Mouse (Mus musculus) liver, embryonic 13.5 days (tissue): ENCODE data around the gene Hes5. TPM values are rescaled to one million over a fixed set of nuclear protein-coding genes. Genes with fewer than 3 reads are reported as not detected.
A peak's percentile ranks its signal among the peaks of the same experiment; 100 is the strongest.

Experiments
- ATAC-seq: fragments of 200-750 bp; cut with Nextera tagmentation; 2 replicates; pipeline ENCODE4 v1.8.0; 2017; ENCODE audit warnings: low read depth, mild to moderate bottlenecking, moderate number of reproducible peaks, moderate library complexity
- DNase-seq: peaks from one replicate; pipeline ENCODE4 v3.0.0; 2022
- H3K27ac ChIP-seq: fragments of 300-500 bp; sonication (generic); 2 replicates; pipeline ENCODE4 v1.5.1; 2015; ENCODE audit warnings: moderate library complexity, mild to moderate bottlenecking, inconsistent platforms
- H3K27me3 ChIP-seq: fragments of 300-500 bp; sonication (generic); 2 replicates; pipeline ENCODE4 v1.6.1; 2015; ENCODE audit warnings: mild to moderate bottlenecking, inconsistent platforms
- H3K36me3 ChIP-seq: fragments of 300-500 bp; sonication (generic); 2 replicates; pipeline ENCODE4 v1.6.1; 2015; ENCODE audit warnings: mild to moderate bottlenecking, inconsistent platforms
- H3K4me1 ChIP-seq: fragments of 300-500 bp; sonication (generic); replicated peaks from 2 replicates; pipeline ENCODE4 v1.6.1; 2015; ENCODE audit warnings: inconsistent platforms
- H3K4me2 ChIP-seq: fragments of 300-500 bp; sonication (generic); 2 replicates; pipeline ENCODE4 v1.6.1; 2015; ENCODE audit warnings: inconsistent platforms, mild to moderate bottlenecking, moderate library complexity
- H3K4me3 ChIP-seq: fragments of 300-500 bp; sonication (generic); replicated peaks from 2 replicates; pipeline ENCODE4 v1.5.1; 2015; ENCODE audit warnings: mild to moderate bottlenecking, inconsistent platforms
- H3K9ac ChIP-seq: fragments of 300-500 bp; sonication (generic); 2 replicates; pipeline ENCODE4 v1.6.1; 2015; ENCODE audit warnings: mild to moderate bottlenecking, inconsistent platforms
- H3K9me3 ChIP-seq: fragments of 300-500 bp; sonication (generic); replicated peaks from 2 replicates; pipeline ENCODE4 v1.6.1; 2016; ENCODE audit warnings: inconsistent platforms
- WGBS: fragments of 180-500 bp; shearing (Covaris S2); methylation state at CpG from one replicate; pipeline ENCODE4 v1.1.7; 2015; ENCODE audit not compliant: insufficient replicate concordance; 5-methylcytosine and 5-hydroxymethylcytosine counted together
- polyA plus RNA-seq: library from polyadenylated mRNA; unstranded; fragments of >200 nt; fragmentation: Nextera tagmentation; extraction: Ambion mirVana; gene quantifications from 2 replicates; pipeline ENCODE4 v1.2.1, GENCODE M21; 2015

Gene Hes5
- polyA plus RNA-seq, 1 experiment from 2014 or later: 0.23 TPM

DNA sequence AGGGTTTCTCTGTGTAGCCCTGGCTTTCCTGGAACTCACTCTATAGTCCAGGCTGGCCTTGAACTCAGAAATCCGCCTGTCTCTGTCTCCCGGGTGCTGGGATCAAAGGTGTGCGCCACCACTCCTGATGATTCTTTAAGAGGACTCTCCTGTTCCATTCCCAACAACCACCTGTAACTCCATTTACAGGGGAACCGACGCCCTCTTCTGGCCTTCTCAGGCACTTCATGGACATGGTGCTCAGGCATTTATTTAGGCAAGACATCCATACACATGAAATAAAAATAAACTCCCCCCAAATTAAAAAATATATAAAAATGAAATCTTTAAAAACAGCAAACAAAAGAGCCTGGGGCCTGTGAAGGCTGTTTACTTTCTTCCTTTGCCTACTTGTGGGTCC is 6.5 kb downstream of the Hes5 start:
- H3K4me1 ChIP-seq: peaks cover 48% of the 10 kb centered on the region
- whole genome bisulfite sequencing: 62% methylated on average over 5 of the region's 5 CpGs
- H3K36me3 ChIP-seq: peaks cover 64% of the 10 kb centered on the region
- ATAC-seq (no peak), DNase-seq (no peak)
- H3K27me3 ChIP-seq: peaks cover 16% of the 10 kb centered on the region
- H3K27ac ChIP-seq: no peak overlapping the region; the same call in 1 of the 2 replicates
- 0 out of 2 replicates have a peak overlapping the region, but pooled peaks have one; percentile 5 for H3K9ac ChIP-seq
- no peaks in the 10 kb centered on the region for H3K9me3 ChIP-seq
- H3K4me2 ChIP-seq: no peak overlapping the region
- no peak overlapping the region for H3K4me3 ChIP-seq

DNA sequence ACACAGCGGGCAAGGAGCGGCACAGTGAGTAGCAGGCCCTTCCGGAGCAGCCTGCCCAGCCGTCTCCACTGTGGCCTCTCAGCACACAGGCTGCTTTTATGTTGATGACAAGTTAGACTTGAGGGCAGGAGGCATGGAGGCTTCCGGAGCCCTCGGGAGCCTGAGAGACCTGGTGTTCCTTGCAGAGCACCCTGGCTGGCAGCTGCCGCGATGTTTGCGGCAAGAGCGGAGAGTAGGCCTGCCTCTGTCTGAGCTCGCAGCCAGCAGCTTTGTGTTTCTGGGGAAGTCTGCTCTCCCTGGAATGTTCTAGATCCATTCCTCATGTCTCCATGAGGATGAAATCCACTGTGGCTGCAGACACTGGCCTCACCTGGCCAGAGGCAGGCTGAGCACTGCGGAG is 11.8 kb downstream of the Hes5 start:
- H3K4me2 ChIP-seq: no peak overlapping the region
- peaks cover 9% of the 10 kb centered on the region for H3K4me1 ChIP-seq
- H3K4me3 ChIP-seq: no peak overlapping the region
- no peak overlapping the region for H3K27ac ChIP-seq
- H3K9me3 ChIP-seq: no peaks in the 10 kb centered on the region
- H3K27me3 ChIP-seq: no peaks in the 10 kb centered on the region
- peaks cover 99% of the 10 kb centered on the region for H3K36me3 ChIP-seq
- DNase-seq (no peak), ATAC-seq (no peak)
- H3K9ac ChIP-seq: no peak overlapping the region
- WGBS: 96% methylated on average over 12 of the region's 12 CpGs

DNA sequence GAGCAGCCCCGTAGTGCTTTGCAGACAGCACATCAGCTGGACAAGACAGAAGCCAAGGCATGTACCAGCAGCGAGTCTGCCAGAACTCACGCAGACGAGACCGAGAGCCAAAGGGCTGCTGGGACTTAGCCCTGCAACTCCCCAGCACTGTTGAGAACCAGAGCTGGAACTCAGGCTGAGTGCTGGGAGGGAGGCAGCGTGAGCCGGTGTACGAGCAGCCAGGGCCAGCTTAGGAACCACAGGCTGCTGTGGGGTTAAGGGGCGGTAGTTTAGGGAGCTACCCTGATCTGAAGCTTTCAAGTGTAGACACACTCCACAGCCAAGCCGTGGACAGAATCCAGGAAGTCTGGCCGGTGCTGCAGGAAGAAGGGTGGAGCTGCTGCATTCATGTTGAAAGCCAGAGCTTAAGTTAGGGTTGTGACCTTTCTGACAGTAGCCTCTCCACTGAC is 13.5 kb downstream of the Hes5 start:
- H3K4me3 ChIP-seq: no peak overlapping the region
- H3K9me3 ChIP-seq: no peaks in the 10 kb centered on the region
- H3K4me2 ChIP-seq: no peak overlapping the region
- H3K27me3 ChIP-seq: no peaks in the 10 kb centered on the region
- no peak overlapping the region for H3K9ac ChIP-seq
- H3K36me3 ChIP-seq: peaks cover 100% of the 10 kb centered on the region
- DNase-seq (no peak), ATAC-seq (no peak)
- WGBS: 87% methylated on average over 11 of the region's 11 CpGs
- H3K4me1 ChIP-seq: no peaks in the 10 kb centered on the region
- no peak overlapping the region for H3K27ac ChIP-seq

DNA sequence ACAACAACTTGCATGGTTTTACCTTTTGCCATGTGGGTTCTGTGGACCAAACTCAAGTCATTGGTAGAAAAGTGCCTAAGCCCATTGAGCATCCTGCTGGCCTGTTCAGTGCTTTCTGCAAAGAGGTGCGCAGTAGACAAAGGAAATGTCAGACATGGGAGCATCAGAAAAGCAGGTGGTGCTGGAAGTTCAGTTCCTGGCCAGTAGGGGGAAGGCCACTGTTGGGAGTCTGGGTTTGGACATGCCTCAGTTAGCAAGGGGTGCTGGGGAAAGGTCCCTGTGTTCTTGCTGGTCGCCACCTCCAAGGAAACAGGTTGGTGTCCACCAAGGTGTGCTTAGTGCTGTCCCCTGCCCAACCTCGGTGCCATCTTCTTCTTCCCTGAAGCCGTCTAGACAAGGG is 19.4 kb downstream of the Hes5 start:
- DNase-seq (no peak), ATAC-seq (no peak)
- H3K36me3 ChIP-seq: peaks cover 68% of the 10 kb centered on the region
- 90% methylated on average over 4 of the region's 4 CpGs for WGBS
- 0 out of 2 replicates have a peak, but pooled peaks cover 6% of the 10 kb centered on the region for H3K27me3 ChIP-seq
- H3K9ac ChIP-seq: no peak overlapping the region
- no peak overlapping the region for H3K4me3 ChIP-seq
- H3K4me1 ChIP-seq: peaks cover 27% of the 10 kb centered on the region
- no peaks in the 10 kb centered on the region for H3K9me3 ChIP-seq
- H3K4me2 ChIP-seq: no peak overlapping the region
- H3K27ac ChIP-seq: no peak overlapping the region

DNA sequence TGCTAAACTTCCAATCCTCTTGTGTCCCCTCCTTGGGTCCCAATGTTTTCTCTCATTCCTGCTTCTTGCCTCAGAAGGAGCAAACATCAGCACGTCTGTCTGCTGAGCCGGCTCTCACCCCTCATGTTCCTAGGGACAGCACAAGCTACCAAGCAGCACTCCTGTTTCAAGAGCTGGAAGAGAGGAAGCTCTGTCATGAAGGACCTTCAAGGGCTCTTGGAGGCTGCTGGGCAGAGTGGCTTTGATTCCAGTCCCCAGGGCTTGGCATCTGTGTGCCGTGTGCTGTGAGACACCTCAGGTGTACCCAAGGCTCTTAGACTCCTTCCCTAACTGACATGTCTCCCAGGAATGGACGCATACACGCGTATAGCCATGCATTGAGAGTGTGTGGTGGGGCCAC is 20.4 kb downstream of the Hes5 start:
- H3K27me3 ChIP-seq: 0 out of 2 replicates have a peak, but pooled peaks cover 6% of the 10 kb centered on the region
- DNase-seq (no peak), ATAC-seq (peak; percentile 9; the same call in 1 of the 2 replicates)
- H3K4me2 ChIP-seq: no peak overlapping the region
- H3K27ac ChIP-seq: peak overlapping the region; percentile 9; the same call in 1 of the 2 replicates
- WGBS: 84% methylated on average over 6 of the region's 6 CpGs
- peaks cover 59% of the 10 kb centered on the region for H3K36me3 ChIP-seq
- no peak overlapping the region for H3K9ac ChIP-seq
- peaks cover 33% of the 10 kb centered on the region for H3K4me1 ChIP-seq
- no peaks in the 10 kb centered on the region for H3K9me3 ChIP-seq
- H3K4me3 ChIP-seq: no peak overlapping the region

DNA sequence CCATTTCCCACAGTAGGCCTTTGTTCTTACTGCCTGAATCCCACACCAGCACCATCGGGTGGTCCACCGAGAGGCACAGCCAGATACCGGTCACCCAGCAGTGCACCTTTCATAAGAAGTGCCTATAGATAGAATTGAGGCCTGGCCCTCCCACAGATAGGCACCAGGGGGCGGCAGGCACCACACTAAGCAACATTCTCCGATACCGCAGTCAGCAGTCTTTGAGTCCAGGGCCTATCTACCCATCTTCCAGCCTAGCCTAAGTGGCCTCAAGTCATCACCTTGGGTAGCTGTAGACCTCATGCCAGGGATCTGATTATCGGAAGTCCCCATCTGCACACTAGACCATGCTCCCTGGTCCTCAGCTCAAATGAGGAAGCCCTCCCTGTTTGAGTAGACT is 20.8 kb downstream of the Hes5 start:
- Histone ChIP-seq H3K4me2 (no peak overlapping the region), H3K9ac (no peak overlapping the region), H3K4me3 (no peak overlapping the region), H3K36me3 (peaks cover 54% of the 10 kb centered on the region), H3K4me1 (peaks cover 37% of the 10 kb centered on the region), H3K9me3 (no peaks in the 10 kb centered on the region), H3K27me3 (0 out of 2 replicates have a peak, but pooled peaks cover 6% of the 10 kb centered on the region), H3K27ac (no peak overlapping the region)
- DNase-seq (peak; percentile 38), ATAC-seq (peak; percentile 48)
- WGBS: 38% methylated on average over 7 of the region's 7 CpGs

DNA sequence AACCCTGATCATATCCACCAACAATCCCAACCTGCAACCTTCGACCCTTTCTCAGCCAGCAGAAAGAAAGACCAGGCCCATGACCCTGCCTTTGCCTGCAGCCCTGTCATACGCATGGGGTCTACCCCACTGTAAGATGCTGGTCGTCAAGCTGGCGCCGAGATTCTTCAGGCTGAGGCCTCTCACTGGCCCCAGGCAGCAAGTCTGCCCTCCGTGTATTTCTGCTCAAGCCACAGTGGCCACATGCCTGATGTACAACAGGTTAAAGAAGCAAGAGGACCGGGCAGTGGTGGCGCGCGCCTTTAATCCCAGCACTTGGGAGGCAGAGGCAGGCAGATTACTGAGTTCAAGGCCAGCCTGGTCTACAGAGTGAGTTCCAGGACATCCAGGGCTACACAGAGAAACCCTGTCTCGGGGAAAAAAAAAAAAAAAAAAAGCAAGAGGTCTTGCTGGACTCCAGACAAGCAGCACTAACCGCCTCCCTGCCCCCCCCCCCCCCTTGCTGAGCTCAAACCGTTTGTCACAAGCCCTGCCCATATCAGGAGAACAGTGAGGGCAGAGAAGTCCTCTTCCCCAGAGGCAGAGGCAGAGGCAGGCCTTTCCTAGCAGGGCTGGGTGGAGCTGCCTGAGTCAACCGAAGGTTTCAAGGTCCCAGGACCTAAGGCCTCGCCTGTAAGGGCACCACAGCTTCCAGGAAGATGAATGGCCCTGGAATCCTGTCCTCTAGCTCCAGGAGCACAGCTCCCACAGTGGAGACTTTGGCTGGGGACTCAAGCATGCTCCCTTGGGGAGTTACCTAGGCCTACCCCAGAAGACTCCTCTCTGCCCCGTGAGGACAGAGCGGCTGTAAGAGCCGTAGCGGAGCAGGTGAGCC is 21.8 kb downstream of the Hes5 start:
- WGBS: 63% methylated on average over 19 of the region's 19 CpGs
- H3K36me3 ChIP-seq: peaks cover 45% of the 10 kb centered on the region
- no peaks in the 10 kb centered on the region for H3K9me3 ChIP-seq
- no peak overlapping the region for H3K4me2 ChIP-seq
- H3K27ac ChIP-seq: peak overlapping the region; percentile 53
- peaks cover 37% of the 10 kb centered on the region for H3K4me1 ChIP-seq
- no peak overlapping the region for H3K9ac ChIP-seq
- peak; percentile 35 for ATAC-seq
- H3K27me3 ChIP-seq: 0 out of 2 replicates have a peak, but pooled peaks cover 9% of the 10 kb centered on the region
- H3K4me3 ChIP-seq: no peak overlapping the region
- DNase-seq: no peak

DNA sequence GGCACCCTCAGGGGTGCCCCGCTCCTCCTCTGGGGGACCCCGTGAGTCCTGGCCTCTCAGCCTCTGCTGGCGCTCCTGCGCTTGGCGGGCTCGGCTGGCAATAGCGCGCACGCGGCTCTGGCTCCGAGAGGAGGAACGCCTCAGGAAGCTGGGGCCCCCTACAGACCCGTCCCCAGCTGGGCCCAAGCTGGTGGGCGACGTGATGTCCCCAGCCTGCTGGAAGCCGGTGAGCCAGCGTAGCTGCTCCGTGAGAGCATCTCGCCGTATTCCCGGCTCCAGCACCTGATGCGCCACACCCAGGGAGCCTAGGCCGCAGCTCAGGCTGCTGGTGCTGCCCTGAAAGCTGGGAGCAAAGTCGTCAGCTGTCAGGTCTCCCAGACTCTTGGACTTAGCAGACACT is 23.0 kb downstream of the Hes5 start:
- Histone ChIP-seq H3K27ac (no peak overlapping the region), H3K4me2 (no peak overlapping the region), H3K36me3 (peaks cover 32% of the 10 kb centered on the region), H3K4me1 (peaks cover 37% of the 10 kb centered on the region), H3K9ac (no peak overlapping the region), H3K27me3 (0 out of 2 replicates have a peak, but pooled peaks cover 9% of the 10 kb centered on the region), H3K4me3 (no peak overlapping the region), H3K9me3 (no peaks in the 10 kb centered on the region)
- DNase-seq (no peak), ATAC-seq (no peak)
- WGBS: 45% methylated on average over 24 of the region's 24 CpGs

DNA sequence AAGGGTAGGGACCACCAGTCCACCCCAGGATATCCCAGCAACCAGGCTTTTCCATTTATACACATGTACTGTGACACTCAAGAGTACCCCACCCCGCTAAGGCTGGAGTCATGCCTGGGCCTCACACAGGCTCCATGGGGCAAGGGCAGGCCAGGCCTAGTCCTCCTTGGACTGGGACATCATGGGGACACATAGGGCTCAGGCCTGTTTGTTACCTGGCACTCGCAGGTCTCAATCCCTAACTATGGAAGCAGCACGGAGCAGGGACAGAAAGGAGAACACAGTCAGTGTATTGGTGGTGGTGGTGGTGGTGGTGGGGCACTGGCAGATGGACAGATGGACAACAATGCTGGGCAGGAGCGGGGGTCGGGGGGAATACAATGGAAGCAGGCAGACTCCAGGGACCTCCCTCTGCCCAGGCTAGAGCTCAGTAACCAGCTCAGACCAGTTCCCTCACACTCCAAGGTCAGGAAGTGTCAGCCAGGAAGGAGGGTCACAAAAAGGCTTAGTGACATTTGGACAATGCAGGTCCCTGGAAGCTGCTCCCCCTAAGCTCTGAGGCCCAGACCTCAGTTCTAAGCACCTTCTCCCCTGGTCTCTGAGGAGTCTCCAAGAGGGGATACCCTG is 24.5 kb downstream of the Hes5 start:
- WGBS: 69% methylated on average over 5 of the region's 5 CpGs
- no peaks in the 10 kb centered on the region for H3K9me3 ChIP-seq
- H3K9ac ChIP-seq: no peak overlapping the region

DNA sequence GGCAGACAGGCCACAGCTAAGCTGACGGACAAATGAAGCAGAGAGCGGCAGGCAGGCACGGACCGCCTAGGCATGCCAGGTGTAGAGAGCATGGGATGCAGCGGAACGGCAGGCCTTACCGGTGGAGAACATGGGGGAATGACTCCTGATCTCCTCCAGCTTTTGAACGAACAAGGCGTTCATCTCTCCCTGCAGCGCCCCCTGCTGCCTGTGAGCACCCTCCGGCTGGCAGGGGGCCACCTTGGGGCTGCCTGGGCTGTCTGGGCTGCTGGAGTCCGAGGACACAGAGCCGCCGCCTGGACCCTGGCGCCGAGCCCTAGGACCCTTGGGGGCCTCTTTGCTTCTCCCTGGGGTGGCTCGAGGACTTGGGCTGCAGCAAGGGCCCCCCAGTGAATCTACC is 25.4 kb downstream of the Hes5 start:
- Histone ChIP-seq H3K27ac (no peak overlapping the region), H3K4me2 (0 out of 2 replicates have a peak overlapping the region, but pooled peaks have one; percentile 17), H3K4me1 (peaks cover 37% of the 10 kb centered on the region), H3K36me3 (peaks cover 8% of the 10 kb centered on the region), H3K9ac (no peak overlapping the region), H3K27me3 (0 out of 2 replicates have a peak, but pooled peaks cover 15% of the 10 kb centered on the region), H3K9me3 (no peaks in the 10 kb centered on the region), H3K4me3 (no peak overlapping the region)
- peak; percentile 62 for DNase-seq
- ATAC-seq: no peak
- WGBS: 25% methylated on average over 17 of the region's 17 CpGs

More for the DNA sequence above, 24.5 kb downstream of the Hes5 start:
- Histone ChIP-seq H3K4me1 (peaks cover 37% of the 10 kb centered on the region), H3K36me3 (peaks cover 17% of the 10 kb centered on the region), H3K27ac (no peak overlapping the region), H3K27me3 (0 out of 2 replicates have a peak, but pooled peaks cover 15% of the 10 kb centered on the region), H3K4me3 (no peak overlapping the region), H3K4me2 (no peak overlapping the region)
- ATAC-seq (no peak), DNase-seq (no peak)

DNA sequence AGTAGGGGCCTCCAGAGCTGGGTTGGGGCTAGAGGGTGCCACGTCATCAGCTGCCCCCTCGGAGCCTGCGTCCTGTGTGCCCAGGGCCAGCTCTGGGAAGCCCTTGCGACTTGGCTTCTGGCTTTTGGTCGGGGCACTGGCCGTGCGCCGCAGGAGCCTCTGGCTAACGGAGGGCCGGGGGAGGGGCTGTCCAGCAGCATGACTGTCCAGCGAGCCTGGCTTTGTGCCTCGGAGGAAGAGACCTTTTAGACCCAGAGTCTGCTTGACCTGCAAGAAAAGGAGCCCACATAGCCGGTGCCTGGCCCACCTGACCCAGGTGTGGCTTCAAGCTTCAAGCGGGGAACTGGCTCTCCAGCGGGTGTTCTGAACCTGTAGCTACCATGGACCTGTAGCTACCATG is 26.0 kb downstream of the Hes5 start:
- ATAC-seq (no peak), DNase-seq (no peak)
- Histone ChIP-seq H3K9ac (no peak overlapping the region), H3K27me3 (0 out of 2 replicates have a peak, but pooled peaks cover 15% of the 10 kb centered on the region), H3K36me3 (0 out of 2 replicates have a peak, but pooled peaks cover 3% of the 10 kb centered on the region), H3K4me3 (no peak overlapping the region), H3K4me1 (peaks cover 31% of the 10 kb centered on the region), H3K4me2 (no peak overlapping the region), H3K27ac (no peak overlapping the region), H3K9me3 (no peaks in the 10 kb centered on the region)
- WGBS: 69% methylated on average over 15 of the region's 15 CpGs
